Mouse (Mus musculus): ENCODE measurements around the gene Ptpn3.

- TF ChIP-seq POLR2A (IDR thresholded peaks at IDR 0.05; ENCODE audit: extremely low read depth, insufficient read depth, low read length) (no peak), CTCF (IDR thresholded peaks at IDR 0.05; ENCODE audit: extremely low read depth, insufficient read depth, low read length) (no peak)
Observed at GRCm38 (mm10) chr4:57261813-57262212, 39.8 kb downstream of the Ptpn3 start.
